Mouse (Mus musculus): ENCODE measurements around the gene D130052B06Rik.

DNA sequence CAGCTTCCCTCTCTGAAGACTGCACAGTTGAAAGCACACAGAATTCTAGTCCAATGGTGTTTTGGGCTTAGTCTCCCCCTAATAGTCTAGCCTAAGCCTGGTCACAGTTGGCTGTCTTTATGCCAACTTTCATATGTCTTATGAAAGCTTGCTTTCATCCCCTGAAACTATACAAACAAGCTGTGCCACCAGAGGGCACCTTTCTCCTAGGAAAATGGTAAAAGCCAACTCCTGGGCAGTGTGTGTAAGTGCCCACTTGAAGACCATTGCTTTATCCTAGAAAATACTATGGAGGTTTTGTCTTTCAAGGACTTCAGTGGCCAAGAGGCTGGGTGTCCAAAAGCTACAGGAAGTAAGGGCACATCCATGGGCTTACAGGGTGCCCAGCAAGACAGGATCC lies 28.7 kb upstream of the D130052B06Rik start:
- TF ChIP-seq POLR2A (IDR thresholded peaks at IDR 0.05; ENCODE audit: borderline replicate concordance, low read depth, low read length), result no peak
- no peak for TF ChIP-seq CTCF (IDR thresholded peaks at IDR 0.05; ENCODE audit: low read depth, low read length)

Measured in bone marrow macrophage, adult 2 months (primary cell).